Mouse (Mus musculus): ENCODE measurements around the gene Rybp.

Gene Rybp

DNA sequence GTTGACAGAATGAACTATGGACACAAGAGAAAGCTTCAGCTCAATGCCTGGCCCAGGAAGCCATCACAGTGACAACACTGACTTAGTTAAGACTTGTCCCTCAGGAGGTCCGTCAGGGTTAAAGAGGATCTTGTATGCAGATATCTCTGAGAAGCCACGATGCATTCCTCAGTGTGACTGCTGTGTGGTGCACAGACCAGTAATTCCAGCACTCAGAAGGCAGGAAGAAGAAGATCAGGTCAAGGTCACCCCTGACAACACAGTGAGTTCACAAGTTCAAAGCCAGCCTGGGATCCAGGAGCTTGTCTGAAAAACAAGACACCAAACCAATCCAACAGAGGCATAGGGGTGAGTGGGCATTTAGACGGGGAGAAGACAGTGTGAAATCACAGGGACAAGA lies 67.3 kb downstream of the Rybp start:
- DNase-seq: no peak

- peak; percentile 62 for DNase-seq
Measured at GRCm38 (mm10) chr6:100218541-100219341, 68.5 kb downstream of the Rybp start.

DNA sequence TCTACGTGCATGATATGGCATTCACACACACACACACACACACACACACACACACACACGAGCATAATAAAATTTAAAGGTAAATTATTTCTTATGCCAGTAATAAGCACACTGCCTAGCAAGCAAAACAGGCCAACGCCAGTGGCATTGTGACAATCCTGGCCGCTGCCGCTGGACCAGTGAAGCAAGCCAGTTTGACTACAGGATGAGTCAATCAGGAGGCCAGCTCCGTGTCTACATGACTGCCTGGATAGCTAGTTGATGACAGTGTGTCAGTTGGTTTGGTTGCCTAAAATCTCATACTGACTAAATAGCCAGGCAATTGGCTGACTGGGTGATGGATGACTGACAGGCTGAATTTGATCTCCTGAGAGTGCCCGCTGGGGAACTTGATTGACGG lies 69.8 kb downstream of the Rybp start:
- no peak for DNase-seq

GRCm38 (mm10) chr6:100216945-100217344 lies 70.3 kb downstream of the Rybp start:
- DNase-seq: no peak

DNA sequence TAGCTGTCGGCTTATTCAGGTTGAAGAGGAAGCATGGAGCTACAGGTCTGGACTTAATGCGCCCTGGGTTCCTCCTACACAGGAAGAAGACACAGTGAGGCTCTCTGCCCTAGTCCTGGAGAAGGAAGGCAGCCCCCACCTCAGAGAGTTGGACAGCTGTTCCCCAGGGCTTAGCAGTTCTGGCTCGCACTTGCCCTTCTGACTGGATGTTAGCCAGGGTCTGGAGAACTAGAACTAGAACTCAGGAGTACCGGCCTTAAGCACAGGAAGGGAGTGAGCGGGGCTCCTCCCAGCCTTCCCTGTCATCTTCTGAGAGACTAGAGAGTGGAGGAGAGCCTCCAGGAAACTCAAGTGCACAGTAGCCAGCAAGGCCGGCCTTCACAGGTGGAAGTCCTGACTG lies 71.5 kb downstream of the Rybp start:
- DNase-seq: no peak

- no peak for DNase-seq
Measured at GRCm38 (mm10) chr6:100214132-100214913, 73.0 kb downstream of the Rybp start.

GRCm38 (mm10) chr6:100213596-100213995 lies 73.7 kb downstream of the Rybp start:
- no peak for DNase-seq

DNA sequence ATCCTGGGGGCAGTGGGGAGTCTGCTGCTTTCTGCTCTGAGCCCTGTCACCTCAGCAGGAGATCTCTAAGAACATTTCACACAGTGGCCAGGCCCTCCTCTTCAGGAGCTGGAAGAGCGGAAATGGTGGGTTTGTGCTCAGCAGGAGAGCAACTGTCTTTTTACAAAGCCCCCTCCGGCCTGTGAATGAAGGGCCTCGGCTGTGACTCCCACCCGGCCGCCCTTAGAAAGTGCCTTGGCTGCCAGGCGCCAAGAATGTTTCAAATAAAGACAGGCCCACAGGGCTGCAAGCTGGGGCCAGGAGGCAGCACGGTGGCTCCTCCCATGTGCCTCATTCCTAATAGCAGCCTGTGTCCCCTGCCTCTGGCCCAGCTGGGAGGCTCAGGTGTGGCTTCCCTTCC lies 74.5 kb downstream of the Rybp start:
- no peak for DNase-seq

DNA sequence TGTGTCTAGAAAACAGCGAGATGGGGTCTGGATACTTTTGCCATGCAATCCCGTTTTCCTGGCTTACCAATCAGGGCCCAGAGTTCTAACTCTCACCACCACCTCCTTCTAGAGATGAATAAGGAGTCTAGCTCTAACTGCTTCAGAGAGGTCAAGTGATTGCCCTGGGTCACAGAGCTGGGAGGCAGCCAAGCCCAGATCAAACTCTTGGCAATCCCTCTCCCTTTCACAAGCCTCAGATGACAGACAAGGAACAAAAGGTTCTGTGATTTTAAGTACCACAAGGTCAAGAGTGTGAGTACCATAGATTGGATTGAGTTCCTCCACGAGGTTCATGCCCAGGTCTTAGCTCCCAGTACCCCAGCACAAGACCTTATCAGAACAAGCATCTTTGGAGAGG lies 75.6 kb downstream of the Rybp start:
- peak; percentile 65 for DNase-seq

GRCm38 (mm10) chr6:100210517-100210916 lies 76.8 kb downstream of the Rybp start:
- no peak for DNase-seq

GRCm38 (mm10) chr6:100206741-100207275 lies 80.5 kb downstream of the Rybp start:
- DNase-seq: peak; percentile 50

DNA sequence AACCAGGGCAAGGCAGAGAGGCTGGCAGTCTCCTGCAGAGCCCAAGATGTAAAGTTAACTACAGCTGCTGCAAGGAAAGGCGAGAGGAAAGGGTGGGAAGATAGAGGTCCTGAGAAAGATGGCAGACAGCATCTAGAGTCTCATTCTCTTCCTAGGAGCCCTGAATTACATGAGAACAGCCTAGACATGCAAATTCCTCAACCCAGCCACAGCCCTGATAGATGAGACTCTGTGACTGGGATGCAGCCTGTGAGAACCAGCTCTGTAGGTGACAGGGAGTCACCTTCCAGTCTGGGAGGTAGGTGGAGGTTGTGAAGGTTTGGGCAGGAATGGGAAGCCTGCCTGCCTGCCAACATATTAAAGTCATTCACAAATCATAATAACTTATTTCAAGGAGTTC lies 81.0 kb downstream of the Rybp start:
- DNase-seq: no peak

DNA sequence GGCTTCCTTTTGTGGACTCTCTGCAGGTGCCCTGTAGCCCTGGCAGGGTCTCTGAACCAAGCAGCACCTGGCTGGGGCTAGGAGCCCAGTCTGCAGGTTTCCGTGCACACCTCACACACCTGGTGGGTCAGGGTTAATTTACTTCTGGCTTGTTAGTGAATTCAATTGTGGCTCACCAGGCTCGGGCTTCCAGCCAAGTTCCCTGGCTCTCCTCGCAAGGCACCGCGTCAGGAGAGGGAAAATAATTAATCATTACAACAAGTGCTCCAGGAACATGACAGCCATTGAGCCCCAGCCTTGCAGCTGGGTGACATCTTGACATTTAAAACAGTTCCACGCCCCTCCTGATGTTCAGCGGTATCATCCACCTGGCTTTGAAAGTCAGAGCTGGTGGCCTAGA lies 82.8 kb downstream of the Rybp start:
- DNase-seq: peak; percentile 74

DNA sequence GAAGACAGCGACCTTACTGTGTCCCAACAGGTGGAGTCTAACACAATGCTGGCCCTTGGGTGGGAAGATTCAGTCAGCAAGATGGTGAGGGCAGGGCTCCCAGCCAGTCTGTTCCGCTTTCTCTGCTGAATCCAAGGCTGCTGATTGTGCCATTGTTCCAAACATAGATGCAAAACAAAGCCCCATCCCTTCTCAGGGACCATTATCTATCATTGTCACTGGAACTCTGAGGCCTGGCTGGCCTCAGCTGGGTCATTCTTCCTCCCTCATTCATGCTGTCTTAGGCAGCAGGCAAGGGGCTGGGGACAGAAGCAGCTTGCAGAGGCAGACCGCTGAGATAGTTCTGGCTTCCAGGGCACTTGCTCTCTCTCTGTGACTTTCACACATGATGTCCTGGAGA lies 83.8 kb downstream of the Rybp start:
- peak; percentile 37 for DNase-seq

- DNase-seq: peak; percentile 58
Measured at GRCm38 (mm10) chr6:100202091-100202490, 85.2 kb downstream of the Rybp start.

DNA sequence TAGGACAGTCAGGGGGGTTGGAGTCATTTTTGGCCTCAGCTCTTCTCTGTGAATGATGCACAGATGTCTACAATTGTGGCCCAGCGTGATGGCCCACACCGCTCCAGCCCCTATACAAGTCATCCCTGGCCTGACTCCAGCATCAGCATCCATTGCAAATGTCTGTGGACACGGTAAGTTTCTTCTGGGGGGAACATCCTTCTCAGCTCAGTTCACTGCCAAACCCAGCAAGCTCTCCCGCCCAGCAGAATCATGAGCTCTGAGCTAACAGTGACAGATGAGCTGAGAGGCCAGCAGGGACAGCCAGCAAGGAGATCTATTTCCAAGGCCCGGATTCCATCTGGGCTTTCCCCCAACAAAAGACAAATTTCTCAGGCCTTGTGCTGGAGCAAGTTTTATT lies 90.2 kb downstream of the Rybp start:
- DNase-seq: peak; percentile 69

GRCm38 (mm10) chr6:100195870-100196409 lies 91.3 kb downstream of the Rybp start:
- DNase-seq: peak; percentile 90

DNA sequence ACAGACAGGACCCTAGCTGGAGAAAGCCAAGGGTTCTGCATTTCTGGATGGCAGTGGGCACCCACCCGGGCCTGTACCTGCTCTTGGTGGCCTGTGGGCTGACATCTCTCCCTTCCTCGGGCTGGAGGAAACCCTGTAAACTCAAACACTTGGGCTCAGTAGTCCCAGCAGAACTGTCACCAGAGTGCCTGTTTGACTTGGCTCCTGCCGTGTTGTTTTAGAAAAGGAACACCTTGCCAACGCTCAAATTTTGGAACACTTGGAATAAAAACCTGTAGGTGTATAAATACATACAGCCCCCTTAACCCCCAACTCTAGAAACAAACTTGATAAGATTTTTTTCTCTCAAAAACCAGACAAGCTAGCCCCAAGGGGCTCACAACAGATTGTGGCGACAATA lies 92.2 kb downstream of the Rybp start:
- DNase-seq: peak; percentile 57

GRCm38 (mm10) chr6:100193760-100194159 lies 93.5 kb downstream of the Rybp start:
- DNase-seq: no peak

- no peak for DNase-seq
Measured at GRCm38 (mm10) chr6:100192691-100193229, 94.5 kb downstream of the Rybp start.

GRCm38 (mm10) chr6:100190803-100191559 lies 96.3 kb downstream of the Rybp start:
- DNase-seq: no peak

DNA sequence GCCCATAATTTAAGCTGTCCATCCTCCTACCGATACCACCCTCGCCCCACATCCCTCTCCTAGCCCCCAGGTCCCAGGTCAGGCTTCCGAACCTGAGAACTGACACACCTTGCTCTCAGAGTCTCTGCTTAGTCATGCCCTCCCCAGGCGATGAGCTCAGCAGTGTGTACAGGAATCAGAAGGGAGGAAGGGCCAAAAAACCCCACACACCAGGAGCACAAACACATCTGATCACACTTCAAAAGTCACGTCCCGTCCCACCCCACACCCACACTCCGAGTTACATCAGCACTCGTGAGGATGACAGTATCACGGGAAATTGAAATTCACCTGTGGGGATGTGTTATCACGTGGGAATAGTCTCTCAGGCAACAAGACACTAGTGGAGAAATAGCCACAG lies 97.0 kb downstream of the Rybp start:
- no peak for DNase-seq

Data from lung, postnatal 36 days (tissue).